In the genomic region with DNA sequence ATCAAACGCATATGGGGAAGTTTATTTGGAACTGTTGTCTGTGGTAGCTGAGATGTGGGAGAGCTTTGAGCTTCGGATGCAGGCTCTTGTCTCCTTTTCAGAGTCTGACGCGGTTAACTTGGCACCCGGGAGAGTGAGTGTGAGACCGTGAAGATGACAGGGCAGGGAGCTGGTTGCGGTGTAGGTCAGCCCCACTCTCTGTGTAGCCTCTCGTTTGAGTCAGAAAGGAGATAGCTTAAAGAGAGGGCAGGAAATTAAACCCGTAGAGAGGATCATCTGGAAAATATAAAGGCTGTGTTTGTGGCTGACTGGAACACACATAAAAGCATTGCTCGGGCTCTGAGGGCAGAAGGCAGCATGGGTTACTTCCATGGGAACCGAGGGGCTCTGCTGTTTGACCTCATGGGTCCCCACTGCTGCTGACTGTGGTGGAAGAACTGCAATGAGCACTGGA, we compare ENCODE assay signal across 16 mouse cellular contexts. TPM values are rescaled to one million over a fixed set of nuclear protein-coding genes. Genes with fewer than 3 reads are reported as not detected.
A peak's percentile ranks its signal among the peaks of the same experiment; 100 is the strongest.
DNase-seq lines count a peak whose midpoint lies in the region; ATAC-seq lines count a peak whose summit lies in the region.
"Had no signal": no experiment of that assay in that cellular context is flagged by ENCODE, and none has a peak within 500 bp of the region (broad histone marks: within the 10 kb centered on the region; RNA-seq: fewer than 3 reads in every experiment).

No protein-coding gene starts in this region.

- DNase-seq in heart, adult 11 months = peak; percentile 79
- no peak for DNase-seq in heart, postnatal 14 days
- DNase-seq in neural tube, embryonic 10.5 days (ENCODE audit: extremely low spot score, low spot score) = peak; percentile 26
- DNase-seq in embryonic facial prominence, embryonic 14.5 days (ENCODE audit: low spot score) = peak; percentile 87
- peak; percentile 14 for DNase-seq in lung, postnatal 14 days
- no peak for DNase-seq in cerebellum, adult 9-11 months
- DNase-seq in T-cell, adult 2 months (ENCODE audit: low spot score) = no peak
- DNase-seq: kidney, postnatal 10 days; liver, embryonic 13.5 days; thymus, postnatal 36 days had no signal

- no peak overlapping the region for H3K9ac ChIP-seq in neural tube, embryonic 15.5 days (replicated peaks)
- H3K9ac ChIP-seq in embryonic facial prominence, embryonic 14.5 days (ENCODE audit: low read depth, low read length) = no peak overlapping the region
- H3K9ac ChIP-seq: hindbrain, embryonic 15.5 days; liver, embryonic 13.5 days; midbrain, embryonic 13.5 days; neural tube, embryonic 13.5 days had no signal

- H3K36me3 ChIP-seq in neural tube, embryonic 15.5 days = peaks cover 24% of the 10 kb centered on the region
- peaks cover 36% of the 10 kb centered on the region for H3K36me3 ChIP-seq in embryonic facial prominence, embryonic 14.5 days (ENCODE audit: control insufficient read depth, insufficient read depth, low read length)

- H3K4me1 ChIP-seq in neural tube, embryonic 15.5 days = no peaks in the 10 kb centered on the region
- H3K4me1 ChIP-seq in embryonic facial prominence, embryonic 14.5 days (ENCODE audit: control insufficient read depth, insufficient read depth, low read length) = peaks cover 10% of the 10 kb centered on the region
- H3K4me1 ChIP-seq: hindbrain, embryonic 15.5 days; midbrain, embryonic 13.5 days; neural tube, embryonic 13.5 days had no signal

- H3K27me3 ChIP-seq in neural tube, embryonic 15.5 days (replicated peaks) = no peaks in the 10 kb centered on the region
- no peaks in the 10 kb centered on the region for H3K27me3 ChIP-seq in embryonic facial prominence, embryonic 14.5 days (replicated peaks; ENCODE audit: control insufficient read depth, insufficient read depth, low read length)
- H3K27me3 ChIP-seq: hindbrain, embryonic 15.5 days; liver, embryonic 13.5 days; midbrain, embryonic 13.5 days; neural tube, embryonic 13.5 days had no signal

- 66% methylated on average over 11 of the region's 11 CpGs for WGBS in neural tube, embryonic 15.5 days
- 23% methylated on average over 11 of the region's 11 CpGs for WGBS in embryonic facial prominence, embryonic 14.5 days

- intact Hi-C loops in heart, postnatal 14 days (cut with DNase I) = no loop called here

- no peak overlapping the region for H3K4me2 ChIP-seq in neural tube, embryonic 15.5 days
- peak overlapping the region; percentile 12; the same call in 1 of the 2 replicates for H3K4me2 ChIP-seq in embryonic facial prominence, embryonic 14.5 days (ENCODE audit: low read depth, low read length)
- H3K4me2 ChIP-seq: heart, embryonic 11.5 days; hindbrain, embryonic 15.5 days; liver, embryonic 13.5 days; midbrain, embryonic 13.5 days; neural tube, embryonic 13.5 days had no signal

- H3K27ac ChIP-seq in neural tube, embryonic 15.5 days (replicated peaks) = no peak overlapping the region
- H3K27ac ChIP-seq in embryonic facial prominence, embryonic 14.5 days (replicated peaks; ENCODE audit: low read depth, low read length) = peak overlapping the region; percentile 67
- H3K27ac ChIP-seq: hindbrain, embryonic 15.5 days; liver, embryonic 13.5 days; midbrain, embryonic 13.5 days; neural tube, embryonic 13.5 days had no signal

- no peak for ATAC-seq in neural tube, embryonic 15.5 days (ENCODE audit: low FRiP score)
- peak; percentile 84 for ATAC-seq in embryonic facial prominence, embryonic 14.5 days (ENCODE audit: low read depth)
- ATAC-seq: midbrain, embryonic 13.5 days had no signal

- no peak overlapping the region for H3K4me3 ChIP-seq in neural tube, embryonic 15.5 days (replicated peaks)
- no peak overlapping the region for H3K4me3 ChIP-seq in embryonic facial prominence, embryonic 14.5 days (ENCODE audit: low read depth, low read length)
- H3K4me3 ChIP-seq: hindbrain, embryonic 15.5 days; liver, embryonic 13.5 days; midbrain, embryonic 13.5 days; neural tube, embryonic 13.5 days had no signal

- no peaks in the 10 kb centered on the region for H3K9me3 ChIP-seq in neural tube, embryonic 15.5 days (replicated peaks)
- H3K9me3 ChIP-seq in embryonic facial prominence, embryonic 14.5 days (ENCODE audit: control insufficient read depth, low read length) = no peaks in the 10 kb centered on the region
- H3K9me3 ChIP-seq: hindbrain, embryonic 15.5 days; liver, embryonic 13.5 days; midbrain, embryonic 13.5 days; neural tube, embryonic 13.5 days had no signal

RNA-seq across cellular contexts. Expression of a gene that starts 22.5 kb away (rescaled TPM):
- total RNA-seq in heart, postnatal 14 days (2021) = 10 to 100 TPM; 51.6 to 52.2 TPM
- polyA plus RNA-seq in neural tube, embryonic 15.5 days (2015; fragmentation: Nextera tagmentation; extraction: Ambion mirVana) = 18.8 and 19.5 TPM in 2 replicates
- 22.6 and 23.5 TPM in 2 replicates for polyA plus RNA-seq in embryonic facial prominence, embryonic 14.5 days (2014; fragmentation: Nextera tagmentation; extraction: Ambion mirVana)

RNA-seq across cellular contexts. Expression of a gene that starts 39.0 kb away (rescaled TPM):
- 10 to 100 TPM; 42.8 to 43.8 TPM for total RNA-seq in heart, postnatal 14 days (2021)
- polyA plus RNA-seq in neural tube, embryonic 15.5 days (2015; fragmentation: Nextera tagmentation; extraction: Ambion mirVana) = 0.49 and 0.55 TPM in 2 replicates
- polyA plus RNA-seq in embryonic facial prominence, embryonic 14.5 days (2014; fragmentation: Nextera tagmentation; extraction: Ambion mirVana) = 0.97 and 1.3 TPM in 2 replicates
- total RNA-seq: MEL had no signal
- polyA plus RNA-seq: heart, embryonic 11.5 days; midbrain, embryonic 13.5 days had no signal

Comparison
In these comparisons a context has a peak if more than half of its experiments do, and no peak if none do; other contexts are left out.
1. DNase-seq: peak in heart, adult 11 months (single experiment), neural tube, embryonic 10.5 days (single experiment), embryonic facial prominence, embryonic 14.5 days (single experiment) and lung, postnatal 14 days (single experiment); none in heart, postnatal 14 days (0 of 2), cerebellum, adult 9-11 months (single experiment) and T-cell, adult 2 months (single experiment).